ENCODE assay signal across 21 mouse cellular contexts in the genomic region with DNA sequence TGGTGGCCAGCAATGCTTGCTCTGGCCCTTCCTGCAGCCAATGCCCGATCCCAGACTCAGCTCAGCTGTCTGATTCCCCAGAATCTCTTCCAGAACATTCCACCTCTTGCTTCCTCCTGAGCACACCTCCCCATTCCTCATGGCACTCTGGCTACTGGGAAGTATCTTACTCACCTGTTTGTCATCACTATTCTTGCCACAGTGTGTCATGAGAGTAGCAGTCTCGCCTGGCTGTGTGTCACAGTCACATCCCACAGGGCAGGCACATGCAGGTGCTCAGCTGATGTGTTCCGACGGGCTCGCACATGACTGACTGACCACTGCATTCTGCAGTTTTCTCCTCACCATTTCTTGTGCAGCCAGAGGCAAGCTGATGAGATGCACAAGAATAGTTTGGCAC.
A peak's percentile ranks its signal among the peaks of the same experiment; 100 is the strongest.
DNase-seq lines count a peak whose midpoint lies in the region; ATAC-seq and TF ChIP-seq lines count a peak whose summit lies in the region.
"Had no signal": no experiment of that assay in that cellular context is flagged by ENCODE, and none has a peak within 500 bp of the region (broad histone marks: within the 10 kb centered on the region; RNA-seq: fewer than 3 reads in every experiment).

No protein-coding gene starts in this region.

- TF ChIP-seq CTCF in heart, adult 2 months (IDR thresholded peaks at IDR 0.05): no peak
- TF ChIP-seq CTCF in kidney, postnatal 0 days (IDR thresholded peaks at IDR 0.05; ENCODE audit: low read depth): no peak

- H3K79me2 ChIP-seq in heart, adult 2 months (replicated peaks; ENCODE audit: control insufficient read depth, insufficient read depth, low read length): no peaks in the 10 kb centered on the region

- H3K27me3 ChIP-seq in heart, adult 2 months (ENCODE audit: control insufficient read depth, insufficient read depth, low read length): no peaks in the 10 kb centered on the region
- peaks cover 6% of the 10 kb centered on the region; the same call in 1 of the 2 replicates for H3K27me3 ChIP-seq in kidney, postnatal 0 days (ENCODE audit: insufficient read depth, low read length)
- H3K27me3 ChIP-seq in limb, embryonic 15.5 days: 0 out of 2 replicates have a peak, but pooled peaks cover 4% of the 10 kb centered on the region
- peaks cover 18% of the 10 kb centered on the region for H3K27me3 ChIP-seq in forebrain, embryonic 12.5 days
- H3K27me3 ChIP-seq: CH12.LX had no signal

- peak overlapping the region; percentile 26 for H3K27ac ChIP-seq in heart, adult 2 months
- peak overlapping the region; percentile 63; the same call in 1 of the 2 replicates for H3K27ac ChIP-seq in kidney, postnatal 0 days
- H3K27ac ChIP-seq in limb, embryonic 15.5 days: peak overlapping the region; percentile 50; the same call in 1 of the 2 replicates
- H3K27ac ChIP-seq in forebrain, embryonic 12.5 days: no peak overlapping the region
- H3K27ac ChIP-seq: forebrain, embryonic 13.5 days; hindbrain, embryonic 14.5 days had no signal

- peaks cover 2% of the 10 kb centered on the region for H3K4me1 ChIP-seq in heart, adult 2 months (ENCODE audit: control insufficient read depth, insufficient read depth, low read length)
- H3K4me1 ChIP-seq in kidney, postnatal 0 days (replicated peaks; ENCODE audit: insufficient read depth, low read length): no peaks in the 10 kb centered on the region
- peaks cover 14% of the 10 kb centered on the region for H3K4me1 ChIP-seq in limb, embryonic 15.5 days
- H3K4me1 ChIP-seq in forebrain, embryonic 12.5 days: no peaks in the 10 kb centered on the region
- H3K4me1 ChIP-seq: forebrain, embryonic 13.5 days had no signal

- intact Hi-C loops in heart, adult 2 months (cut with DNase I): no loop called here
- intact Hi-C loops in left cerebral cortex, postnatal 25 days (cut with DNase I): no loop called here

- H3K4me2 ChIP-seq in kidney, postnatal 0 days (ENCODE audit: low read length): no peak overlapping the region
- no peak overlapping the region for H3K4me2 ChIP-seq in limb, embryonic 15.5 days
- H3K4me2 ChIP-seq in forebrain, embryonic 12.5 days: no peak overlapping the region
- H3K4me2 ChIP-seq: forebrain, embryonic 13.5 days; heart, embryonic 11.5 days; hindbrain, embryonic 14.5 days had no signal

- H3K9ac ChIP-seq in heart, adult 2 months (ENCODE audit: low read depth, low read length): no peak overlapping the region
- H3K9ac ChIP-seq in kidney, postnatal 0 days (ENCODE audit: low read depth, low read length): no peak overlapping the region
- H3K9ac ChIP-seq in limb, embryonic 15.5 days: no peak overlapping the region
- no peak overlapping the region for H3K9ac ChIP-seq in forebrain, embryonic 12.5 days
- H3K9ac ChIP-seq: forebrain, embryonic 13.5 days; hindbrain, embryonic 14.5 days; liver, postnatal 0 days had no signal

- ATAC-seq in kidney, postnatal 0 days (replicated peaks; ENCODE audit: low FRiP score, low read depth): no peak
- no peak for ATAC-seq in limb, embryonic 15.5 days (ENCODE audit: insufficient number of reproducible peaks, low FRiP score, low TSS enrichment, low read depth)
- no peak for ATAC-seq in forebrain, embryonic 12.5 days (ENCODE audit: low FRiP score)
- ATAC-seq: forebrain, embryonic 13.5 days; liver, postnatal 0 days had no signal

- no peak overlapping the region for H3K4me3 ChIP-seq in heart, adult 2 months
- H3K4me3 ChIP-seq in kidney, postnatal 0 days (replicated peaks; ENCODE audit: low read depth, low read length): no peak overlapping the region
- no peak overlapping the region for H3K4me3 ChIP-seq in limb, embryonic 15.5 days
- H3K4me3 ChIP-seq in forebrain, embryonic 12.5 days (replicated peaks): no peak overlapping the region
- H3K4me3 ChIP-seq: forebrain, embryonic 13.5 days had no signal

- DNase-seq in heart, adult 2 months: peak in 1 of 2 experiments; percentile 21
- DNase-seq in heart, adult 18-20 months: no peak
- DNase-seq in kidney, postnatal 0 days (ENCODE audit: low spot score): no peak
- no peak for DNase-seq in kidney, postnatal 14 days
- DNase-seq in adipocyte (ENCODE audit: low spot score): no peak
- DNase-seq in left cerebral cortex, postnatal 25 days (ENCODE audit: low spot score in 2 of 2): no peak
- DNase-seq: cerebellum, adult 11-12 months; cerebellum, postnatal 25 days; embryo, embryonic 11 days; gastrocnemius, postnatal 36 days; kidney, adult 18-20 months; liver, postnatal 0 days; lung, postnatal 14 days; thymus, adult 18-20 months; thymus, postnatal 4 days had no signal

- no peaks in the 10 kb centered on the region for H3K9me3 ChIP-seq in kidney, postnatal 0 days (replicated peaks; ENCODE audit: low read length)
- no peaks in the 10 kb centered on the region for H3K9me3 ChIP-seq in limb, embryonic 15.5 days
- H3K9me3 ChIP-seq in forebrain, embryonic 12.5 days: no peaks in the 10 kb centered on the region
- H3K9me3 ChIP-seq: forebrain, embryonic 13.5 days had no signal

- H3K36me3 ChIP-seq in heart, adult 2 months (ENCODE audit: control insufficient read depth, insufficient read depth, low read length): no peaks in the 10 kb centered on the region
- no peaks in the 10 kb centered on the region for H3K36me3 ChIP-seq in kidney, postnatal 0 days (ENCODE audit: insufficient read depth, low read length)
- H3K36me3 ChIP-seq in limb, embryonic 15.5 days: no peaks in the 10 kb centered on the region
- H3K36me3 ChIP-seq in forebrain, embryonic 12.5 days (replicated peaks): no peaks in the 10 kb centered on the region

- no peak for TF ChIP-seq POLR2A in heart, adult 2 months (IDR thresholded peaks at IDR 0.05; ENCODE audit: insufficient read depth, low read depth, low read length)

- no peak for TF ChIP-seq EP300 in heart, adult 2 months (IDR thresholded peaks at IDR 0.05; ENCODE audit: insufficient read depth, low read depth, low read length)

- 67% methylated on average over 5 of the region's 5 CpGs for WGBS in heart, adult 2 months
- WGBS in kidney, postnatal 0 days: 65% methylated on average over 5 of the region's 5 CpGs
- 70% methylated on average over 5 of the region's 5 CpGs for WGBS in limb, embryonic 15.5 days
- 84% methylated on average over 5 of the region's 5 CpGs for WGBS in forebrain, embryonic 12.5 days
